Mouse (Mus musculus) frontal cortex, postnatal 14 days (tissue): Measurements from ENCODE around the gene Tepsin.

ENCODE experiments used
- DNase-seq, 2 experiments: peaks; one replicate each; pipeline ENCODE4 v3.0.0; 2022; ENCODE audit warnings: low spot score in 2 of 2

Gene Tepsin

DNA sequence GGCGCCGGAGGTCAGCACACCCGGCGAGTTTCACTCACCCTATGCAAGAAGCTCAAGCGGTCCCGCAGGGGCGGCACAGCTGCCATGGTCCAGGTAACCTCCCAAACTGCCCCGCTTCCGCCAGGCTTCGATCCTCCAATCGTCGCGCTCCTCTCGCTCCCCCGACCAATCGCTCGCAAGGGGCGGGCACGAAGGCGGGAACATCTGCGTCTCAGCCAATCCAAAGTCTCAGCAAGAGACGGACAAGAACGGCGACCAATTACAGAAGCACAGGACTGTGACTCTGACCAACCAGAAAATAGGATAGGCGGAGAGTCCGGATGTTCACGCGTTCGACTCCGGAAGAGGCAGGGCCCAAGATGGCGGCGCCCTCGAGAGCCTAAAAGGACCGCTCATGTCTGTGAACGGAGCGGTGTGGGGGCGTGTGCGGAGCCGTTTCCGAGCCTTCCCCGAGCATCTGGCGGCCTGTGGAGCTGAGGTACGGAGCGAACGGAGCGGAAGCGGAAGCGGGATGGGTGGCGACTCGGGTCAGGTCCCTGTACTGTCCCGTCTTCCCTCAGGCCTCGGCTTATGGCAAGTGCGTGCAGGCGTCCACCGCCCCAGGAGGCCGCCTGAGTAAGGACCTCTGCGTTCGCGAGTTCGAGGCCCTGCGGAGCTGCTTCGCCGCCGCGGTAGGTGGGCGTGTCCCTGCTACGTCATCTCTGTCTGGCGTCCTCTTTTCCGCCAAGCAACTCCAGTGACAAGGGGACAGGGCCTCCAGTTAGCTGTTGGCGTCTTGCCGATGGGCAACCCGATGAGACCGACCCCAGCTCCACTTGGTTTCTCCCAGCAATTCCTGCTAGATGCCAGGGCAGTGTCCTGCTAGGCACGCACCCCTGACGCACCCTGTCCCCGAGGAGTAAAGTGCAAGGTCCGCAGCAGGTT, at the start of gene Tepsin, which contains the start of gene Ndufaf8:
Gene Tepsin (minus strand): TSS at position 144 of the 924 bp plus-strand sequence.
Gene Ndufaf8 (plus strand): TSS at position 341 of the 924 bp plus-strand sequence.
- peak; percentile 99 to 100 for DNase-seq

DNA sequence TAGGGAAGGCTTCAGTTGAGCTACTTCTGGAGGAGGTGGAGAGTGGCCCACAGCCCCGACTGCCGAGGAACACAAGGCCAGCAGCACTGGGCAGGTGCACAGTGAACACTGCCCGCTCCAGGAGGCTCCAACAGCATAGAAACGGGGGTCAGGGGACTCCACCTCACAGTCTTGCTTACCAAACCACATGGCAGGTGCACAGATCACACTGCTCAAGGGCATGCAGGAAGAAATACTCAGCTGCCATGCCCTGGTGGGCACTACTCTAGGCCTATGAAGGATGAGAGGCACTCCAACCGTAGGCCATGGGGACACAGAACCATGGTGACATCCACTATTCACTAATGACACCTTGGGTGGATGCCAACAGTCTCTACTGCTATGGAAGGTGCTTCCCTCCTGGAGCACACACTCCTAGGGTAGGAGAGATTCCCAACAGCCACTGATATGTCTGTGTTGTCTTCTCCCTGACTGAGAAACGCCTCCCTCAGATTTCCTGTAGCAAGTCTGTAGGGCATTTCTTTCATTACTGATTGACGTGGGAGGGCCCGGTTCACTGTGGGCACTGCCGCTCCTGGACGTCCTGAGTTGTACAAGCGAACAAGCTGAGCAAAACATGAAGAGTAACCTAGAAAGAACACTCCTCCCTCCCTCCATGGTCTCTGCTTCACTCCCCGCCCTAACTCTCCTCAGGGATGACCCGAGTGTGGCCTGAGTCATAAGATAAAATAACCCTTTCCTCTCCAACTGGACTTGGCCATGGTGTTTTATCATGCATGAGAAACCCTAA, 45.4 kb upstream of the Tepsin start:
- no peak for DNase-seq

DNA sequence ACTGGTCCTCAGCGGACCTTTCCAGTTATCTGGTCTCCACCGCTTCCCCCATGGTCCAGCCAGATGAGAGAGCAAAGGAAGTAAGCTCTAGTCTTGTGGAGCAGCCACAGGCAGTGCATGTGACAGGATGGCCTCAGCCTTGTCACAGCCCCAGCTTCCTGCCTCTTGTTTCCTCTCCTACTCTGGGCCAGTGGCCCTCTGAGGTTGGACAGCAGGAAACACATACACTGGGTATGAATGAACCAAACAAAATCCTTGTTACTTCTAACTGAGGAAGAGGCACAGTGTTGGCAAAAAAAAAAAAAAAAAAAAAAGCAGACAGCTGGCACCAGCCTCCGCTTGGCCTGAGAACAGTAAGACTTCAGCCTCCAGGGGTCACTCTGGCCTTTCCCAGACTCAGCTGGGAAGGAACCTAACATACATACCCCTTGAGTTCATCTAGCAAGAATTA, 44.1 kb upstream of the Tepsin start:
- DNase-seq = peak in 1 of 2 experiments; percentile 58

DNA sequence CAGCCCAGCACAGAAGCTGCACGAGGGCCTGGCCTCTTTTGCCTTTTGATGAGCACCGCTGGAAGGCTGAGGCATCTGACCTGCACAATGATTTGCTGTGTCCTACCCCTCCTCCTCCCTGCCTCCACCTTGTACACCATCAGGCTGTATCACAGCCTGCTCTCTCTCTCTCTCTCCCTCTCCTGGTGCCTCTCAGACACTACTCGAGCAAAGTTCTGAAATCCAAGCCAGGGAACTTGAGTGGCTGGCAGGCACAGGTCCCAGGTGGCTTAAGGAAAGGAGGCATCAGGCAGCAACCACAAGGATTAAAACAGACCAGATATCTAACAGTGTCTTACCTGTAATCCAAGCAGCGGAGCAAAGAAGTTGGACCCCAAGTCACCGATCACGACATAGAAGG, 41.7 kb upstream of the Tepsin start:
- no peak for DNase-seq

DNA sequence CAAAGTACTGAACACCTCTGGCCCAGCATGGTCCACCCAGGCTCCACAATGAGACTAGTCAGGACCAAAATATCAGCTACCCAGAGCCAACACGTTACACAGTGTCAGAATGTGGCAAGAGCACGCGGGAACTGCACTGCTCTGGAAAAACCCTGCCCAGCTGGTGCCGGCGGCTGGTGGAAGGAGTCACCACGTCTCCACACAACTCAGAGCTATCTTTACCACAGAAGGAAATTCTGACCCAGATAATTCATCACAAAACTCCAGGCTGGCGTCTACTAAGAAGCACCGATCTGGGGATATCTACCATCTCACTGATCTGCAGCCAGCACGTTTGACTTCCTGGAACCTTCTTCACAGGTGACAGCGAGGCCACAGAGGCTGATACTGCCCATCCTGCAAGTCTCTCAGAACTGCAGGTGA, 40.8 kb upstream of the Tepsin start:
- DNase-seq = no peak

DNA sequence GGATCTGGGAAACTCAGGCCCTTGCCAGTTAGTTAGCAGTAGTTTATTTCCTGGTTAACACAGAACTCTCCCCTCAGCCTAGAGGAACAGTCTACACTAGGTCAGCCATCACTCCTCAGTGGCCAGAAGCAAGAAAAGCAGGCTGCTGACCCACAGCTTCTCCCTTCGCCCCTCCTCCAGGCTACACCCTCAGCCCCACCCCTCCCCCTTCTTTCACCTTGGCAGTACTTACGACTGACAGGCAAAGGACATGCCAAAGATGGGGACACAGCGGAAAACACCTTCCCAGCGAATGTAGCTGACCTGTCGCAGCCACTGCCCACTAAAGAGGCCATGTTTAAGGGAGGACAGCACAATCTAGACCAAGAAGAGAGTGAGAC, 39.1 kb upstream of the Tepsin start:
- DNase-seq = no peak

DNA sequence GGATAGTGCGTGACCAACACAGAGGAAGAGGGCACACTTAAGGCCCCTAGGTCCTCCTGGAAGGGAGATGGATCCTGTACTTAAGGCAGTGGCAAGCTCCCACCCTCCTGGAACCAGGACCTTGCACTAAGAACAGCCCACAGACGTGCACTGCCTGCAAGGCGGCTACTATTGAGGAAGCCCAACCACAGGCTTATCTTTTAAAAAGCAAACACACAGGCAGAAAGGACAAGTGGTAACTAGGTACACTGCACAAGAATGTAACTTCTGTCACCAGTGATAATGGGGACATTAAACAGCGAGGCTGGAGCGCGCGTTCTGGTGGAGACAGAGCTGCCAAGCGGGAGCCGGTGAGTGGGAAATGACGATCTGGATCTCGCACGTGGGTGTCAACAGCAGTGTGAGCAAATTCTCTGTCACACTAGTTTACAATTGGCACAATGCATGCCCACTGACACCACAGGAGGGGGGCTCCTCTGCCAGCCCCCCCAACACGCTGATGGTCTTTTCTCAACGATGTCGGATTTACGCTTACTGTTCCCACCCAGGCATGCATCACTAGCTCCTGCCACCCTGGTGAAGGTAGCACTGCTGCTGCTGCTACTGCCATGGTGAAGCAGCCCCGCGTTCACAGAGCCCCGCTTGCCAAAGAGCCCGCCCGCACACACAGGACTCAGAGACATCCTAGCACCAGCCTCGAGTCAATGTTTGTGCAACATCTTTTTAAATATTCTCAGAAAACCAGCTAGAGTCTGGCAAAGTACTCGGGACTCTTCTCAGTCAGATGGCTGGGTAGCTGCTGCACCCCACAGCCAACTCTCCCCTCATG, 38.5 kb upstream of the Tepsin start:
- DNase-seq = peak; percentile 43 to 48

DNA sequence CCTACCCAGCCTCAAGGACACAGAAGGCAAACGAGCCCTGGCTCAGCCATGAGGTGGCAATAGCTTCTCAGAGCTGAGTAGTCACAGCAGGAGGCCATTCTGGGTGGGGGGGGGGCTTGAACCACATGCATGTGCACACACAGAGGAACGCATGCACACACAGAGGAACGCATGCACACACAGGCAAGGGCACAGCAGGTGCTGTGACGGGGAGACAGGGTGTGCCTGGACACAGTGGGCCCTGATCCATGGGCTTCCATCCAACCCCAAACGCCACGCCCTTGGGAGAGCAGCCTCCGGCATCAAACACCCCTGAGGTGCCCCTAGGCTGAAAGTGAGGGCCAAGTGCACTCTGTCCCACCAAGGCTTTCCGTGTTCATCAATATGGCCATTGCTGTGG, 37.7 kb upstream of the Tepsin start:
- no peak for DNase-seq

DNA sequence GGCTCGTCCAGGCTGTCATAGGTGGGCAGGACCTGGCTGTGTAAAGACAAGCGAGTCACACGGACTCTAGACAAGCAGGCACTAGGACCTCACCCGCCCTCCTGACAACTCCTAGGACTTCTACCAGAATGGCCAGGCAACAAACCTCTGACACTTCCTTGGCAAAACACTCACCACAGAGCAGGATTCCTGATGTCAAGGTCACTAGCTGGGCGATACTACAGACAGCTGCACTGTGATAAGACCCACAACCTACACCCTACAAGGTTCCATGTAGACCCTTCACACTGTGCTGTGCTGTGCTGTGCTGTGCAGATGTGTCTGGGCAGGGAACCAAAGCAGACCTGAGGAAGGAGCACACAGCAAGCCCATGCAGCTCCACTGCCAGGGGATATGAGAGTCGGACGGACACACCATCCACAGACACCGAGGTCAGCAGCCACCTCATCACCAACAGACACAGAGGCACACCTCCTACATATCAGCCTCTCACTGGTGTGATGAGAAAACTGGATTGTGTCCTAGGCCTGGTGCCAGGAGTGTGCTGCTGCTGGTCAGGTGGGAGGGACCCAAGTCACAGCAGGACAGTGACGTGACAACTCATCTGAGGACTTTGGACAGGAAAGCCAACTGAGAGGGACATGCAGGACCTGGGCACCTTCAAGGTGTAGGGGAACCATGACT, 36.5 kb upstream of the Tepsin start:
- DNase-seq = no peak

DNA sequence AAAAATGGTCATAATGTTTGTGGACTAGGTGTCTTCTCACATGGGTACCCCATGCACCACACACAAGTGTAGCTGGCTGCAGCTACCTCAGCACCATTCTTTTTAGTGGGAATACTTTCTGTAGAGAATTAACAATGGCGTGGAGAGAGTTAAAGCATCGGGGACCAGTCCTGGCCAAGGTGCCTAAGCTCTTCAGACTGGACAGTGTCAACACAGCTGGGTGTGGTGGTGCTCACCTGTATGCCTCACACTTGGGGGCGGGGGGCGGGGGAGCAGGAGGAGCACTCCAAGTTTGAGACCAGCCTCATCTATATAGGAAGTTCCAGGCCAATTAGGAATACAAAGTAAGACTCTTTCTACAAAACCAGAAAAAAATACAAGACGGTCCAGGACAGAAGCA, 35.6 kb upstream of the Tepsin start:
- DNase-seq = no peak

DNA sequence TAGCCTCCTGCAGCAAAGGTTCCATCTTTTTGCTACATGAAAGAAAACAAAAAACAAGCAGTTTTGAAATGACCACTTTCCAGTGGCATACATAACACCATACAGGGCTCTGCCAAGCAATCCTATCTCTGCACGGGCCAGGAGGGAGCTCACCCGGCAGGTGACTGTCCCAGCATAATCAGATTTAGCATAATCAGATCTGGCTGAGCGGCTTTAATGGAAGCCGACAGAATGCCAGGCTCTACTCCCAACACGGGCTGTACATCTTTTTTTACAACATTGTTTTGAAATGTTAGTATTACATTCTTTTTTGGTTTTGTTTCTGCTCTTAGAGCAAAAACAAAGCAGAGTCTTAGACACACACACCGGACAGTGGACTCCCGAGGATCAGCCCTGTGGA, 30.8 kb upstream of the Tepsin start:
- DNase-seq = no peak

DNA sequence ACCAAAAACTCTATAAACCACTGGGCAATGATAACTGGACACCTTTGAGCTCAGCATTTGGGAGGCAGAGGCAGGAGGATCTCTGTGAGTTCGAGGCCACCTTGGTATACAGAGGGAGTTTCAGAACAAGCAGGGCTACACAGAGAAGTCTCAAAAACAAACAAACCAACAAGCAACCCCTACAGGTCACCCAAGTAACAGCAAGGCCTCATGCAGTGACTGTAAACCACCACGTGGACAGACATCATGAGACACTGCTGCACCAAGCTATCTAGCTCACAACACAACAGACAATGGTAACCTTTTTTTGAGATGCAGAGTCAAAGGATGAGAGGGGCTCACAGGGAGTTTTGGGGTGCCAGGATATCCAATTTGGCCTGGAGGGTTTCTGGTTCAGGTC, 28.3 kb upstream of the Tepsin start:
- DNase-seq = no peak

DNA sequence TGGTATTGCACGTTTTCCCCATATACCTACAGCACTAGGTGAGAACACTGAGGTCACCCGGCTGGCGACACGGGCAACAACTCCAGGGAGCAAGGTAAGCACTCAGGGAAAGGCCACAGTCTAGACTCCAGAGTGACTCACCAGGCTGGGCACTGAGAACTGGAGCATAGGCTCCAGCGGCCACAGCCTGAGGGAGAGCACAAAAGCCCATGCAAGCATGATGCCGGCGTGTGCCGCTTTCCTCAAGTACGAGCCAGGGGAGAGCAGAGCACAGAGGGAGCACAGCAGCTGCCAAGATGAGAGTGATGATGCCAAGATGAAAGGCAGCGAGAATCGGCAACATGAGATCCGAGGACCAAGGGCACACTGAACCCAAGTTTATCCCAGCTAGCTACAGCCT, 23.6 kb upstream of the Tepsin start:
- no peak for DNase-seq

DNA sequence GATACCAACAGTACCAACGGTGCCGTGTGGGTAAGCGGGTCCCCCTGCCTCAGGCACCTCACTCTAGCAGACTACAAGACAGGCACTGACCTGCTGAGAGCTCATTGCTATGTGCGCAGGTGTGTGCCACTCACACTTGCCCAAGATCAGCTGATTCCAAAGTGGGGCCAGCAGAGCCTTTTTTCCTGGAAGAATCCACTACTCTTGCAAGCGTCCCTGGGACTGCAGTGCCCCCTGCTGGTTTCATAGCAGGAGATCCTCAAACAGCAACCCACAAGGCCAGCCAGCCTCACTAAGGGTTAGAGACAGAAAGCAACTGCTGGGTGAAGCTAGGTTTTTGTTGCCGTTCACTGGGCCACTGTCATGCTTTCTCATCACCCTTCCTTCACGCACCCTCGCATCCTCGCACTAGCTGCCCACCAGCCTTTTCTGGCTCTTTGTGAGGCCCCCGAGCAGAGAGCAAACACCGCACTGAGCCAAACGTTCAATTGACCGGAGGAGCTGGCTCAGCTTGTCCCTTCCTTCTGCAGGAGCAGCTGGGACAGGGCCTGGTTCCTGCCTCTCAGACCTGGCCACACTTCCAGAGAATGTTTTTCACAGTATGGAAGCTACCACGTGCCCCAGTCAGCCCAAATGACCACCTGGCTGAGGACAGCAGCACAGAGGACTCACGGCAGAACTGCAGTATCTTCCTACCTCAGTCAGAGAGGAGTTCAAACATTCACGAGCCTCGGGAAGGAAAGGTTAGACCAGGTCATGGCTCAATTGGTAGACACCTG, 22.3 kb upstream of the Tepsin start:
- DNase-seq = peak in 1 of 2 experiments; percentile 63

DNA sequence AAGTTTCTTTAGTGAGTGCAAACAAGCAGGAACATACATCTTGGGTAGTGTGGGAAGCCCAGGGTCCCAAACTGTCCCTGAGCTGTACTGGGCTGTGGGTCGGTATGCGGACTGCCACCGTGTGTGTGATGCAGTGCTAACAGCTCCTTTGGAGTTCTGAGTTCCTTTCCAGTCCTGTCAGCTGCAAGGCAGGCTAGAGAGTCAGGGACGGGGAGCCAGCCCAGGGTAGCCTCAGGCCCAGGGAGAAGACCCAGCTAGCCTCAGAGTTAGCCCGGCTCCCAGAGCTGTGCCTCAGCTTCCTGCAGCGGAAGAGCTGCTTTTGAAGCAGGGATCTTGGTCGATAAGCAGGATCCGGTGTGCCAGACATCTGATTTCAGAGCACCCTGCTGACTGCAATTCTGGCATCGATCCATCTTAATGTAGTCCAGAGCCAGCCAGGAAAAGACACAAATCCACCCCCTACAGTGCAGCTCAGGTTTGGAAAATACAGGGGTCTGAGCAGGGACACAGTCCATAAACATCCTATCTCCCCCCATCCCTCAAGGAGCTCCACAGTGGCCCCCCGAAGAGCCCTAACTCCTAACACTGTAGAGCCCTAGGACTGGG, 21.5 kb upstream of the Tepsin start:
- no peak for DNase-seq

DNA sequence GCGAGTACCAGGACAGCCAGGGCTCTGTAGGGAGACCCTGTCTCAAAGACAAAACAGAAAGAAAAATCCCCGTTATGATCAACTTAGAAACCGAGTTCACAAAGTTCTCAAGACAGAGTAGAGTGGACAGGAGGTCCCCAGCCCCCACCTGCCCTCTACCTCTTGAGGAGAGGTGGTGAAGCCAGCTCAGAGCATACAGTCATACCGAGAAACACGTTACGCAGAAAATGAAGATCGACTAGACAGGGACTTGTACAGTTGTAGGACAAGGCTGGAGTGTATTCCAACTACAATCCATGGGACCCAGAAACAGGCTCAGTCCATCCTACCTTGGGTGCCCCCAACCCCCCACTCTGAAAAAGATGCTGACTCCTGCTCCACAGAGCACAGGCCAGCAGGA, 20.6 kb upstream of the Tepsin start:
- no peak for DNase-seq

DNA sequence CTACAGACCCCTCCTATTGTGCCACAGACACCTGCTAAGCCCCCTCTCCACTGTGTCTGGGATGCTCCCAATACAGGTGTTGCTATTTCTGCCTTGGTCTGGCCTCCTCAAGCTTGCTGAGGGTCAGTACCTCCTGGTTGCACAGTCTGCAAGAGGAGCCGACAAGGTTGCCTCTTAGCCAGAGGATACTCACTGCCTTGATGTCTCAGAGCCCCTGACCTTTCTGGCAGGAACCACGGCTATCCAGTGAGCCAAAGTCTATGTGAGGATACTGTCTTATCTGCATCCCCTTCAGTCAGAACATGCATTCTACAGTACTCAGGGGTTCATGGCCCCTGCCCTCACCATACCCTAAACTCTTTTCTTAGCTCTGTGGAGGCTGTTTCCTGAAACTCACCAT, 19.1 kb upstream of the Tepsin start:
- DNase-seq = no peak

DNA sequence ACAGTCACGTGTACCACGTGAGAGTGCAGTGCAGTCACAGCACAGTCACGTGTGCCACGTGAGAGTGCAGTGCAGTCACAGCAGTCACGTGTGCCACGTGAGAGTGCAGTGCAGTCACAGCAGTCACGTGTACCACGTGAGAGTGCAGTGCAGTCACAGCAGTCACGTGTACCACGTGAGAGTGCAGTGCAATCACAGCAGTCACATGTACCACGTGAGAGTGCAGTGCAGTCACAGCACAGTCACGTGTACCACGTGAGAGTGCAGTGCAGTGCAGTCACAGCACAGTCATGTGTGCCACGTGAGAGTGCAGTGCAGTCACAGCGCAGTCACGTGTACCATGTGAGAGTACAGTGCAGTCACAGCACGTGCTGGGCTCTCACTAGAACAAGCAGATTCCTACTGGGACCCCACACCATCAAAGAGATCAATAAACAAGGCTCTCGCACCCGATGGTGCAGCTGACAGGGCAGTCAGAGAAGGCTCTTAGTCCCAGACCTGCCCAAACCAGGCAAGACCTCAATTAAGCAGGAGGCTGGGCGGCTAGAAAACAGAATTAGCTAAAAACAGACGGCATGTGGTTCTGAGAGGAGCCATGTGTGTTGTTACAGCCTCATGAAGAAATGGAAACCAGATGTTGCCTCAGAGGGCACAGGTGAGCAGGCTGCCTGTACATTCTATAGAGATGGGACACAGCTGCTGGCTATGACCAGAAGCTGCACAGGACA, 16.1 kb upstream of the Tepsin start:
- DNase-seq = no peak

DNA sequence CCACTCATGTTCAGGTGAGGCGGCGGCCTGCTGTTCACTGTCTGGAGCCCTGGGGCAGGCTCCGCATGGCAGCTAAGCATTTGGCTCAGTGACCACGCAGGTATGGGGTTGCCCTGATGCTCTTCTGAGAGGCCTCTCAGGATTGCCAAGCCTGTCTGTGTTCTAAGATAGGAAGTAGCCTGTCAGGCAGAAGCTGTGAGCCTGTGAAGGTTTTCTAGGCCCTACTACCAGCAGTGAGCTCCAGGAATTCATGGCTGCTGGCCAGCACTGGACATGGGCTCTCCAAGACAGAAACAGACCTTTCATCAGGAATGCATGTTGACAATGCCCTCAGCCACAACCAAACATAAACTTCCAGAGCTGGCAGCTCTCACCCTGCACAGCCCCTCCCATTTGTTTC, 13.6 kb upstream of the Tepsin start:
- no peak for DNase-seq
